Mouse (Mus musculus) c-Kit-negative CD71-positive TER-119-positive erythroid progenitor cells, embryonic 14.5 days (primary cell): ENCODE data around the gene Rcor3.

Experiments
- DNase-seq: peaks from one replicate; pipeline ENCODE4 v3.0.0-alpha.2; 2013; ENCODE audit warnings: low read depth, low spot score

Rcor3 gene

GRCm38 (mm10) chr1:192094451-192095170 is 43.3 kb downstream of the Rcor3 start:
- peak; percentile 46 for DNase-seq

DNA sequence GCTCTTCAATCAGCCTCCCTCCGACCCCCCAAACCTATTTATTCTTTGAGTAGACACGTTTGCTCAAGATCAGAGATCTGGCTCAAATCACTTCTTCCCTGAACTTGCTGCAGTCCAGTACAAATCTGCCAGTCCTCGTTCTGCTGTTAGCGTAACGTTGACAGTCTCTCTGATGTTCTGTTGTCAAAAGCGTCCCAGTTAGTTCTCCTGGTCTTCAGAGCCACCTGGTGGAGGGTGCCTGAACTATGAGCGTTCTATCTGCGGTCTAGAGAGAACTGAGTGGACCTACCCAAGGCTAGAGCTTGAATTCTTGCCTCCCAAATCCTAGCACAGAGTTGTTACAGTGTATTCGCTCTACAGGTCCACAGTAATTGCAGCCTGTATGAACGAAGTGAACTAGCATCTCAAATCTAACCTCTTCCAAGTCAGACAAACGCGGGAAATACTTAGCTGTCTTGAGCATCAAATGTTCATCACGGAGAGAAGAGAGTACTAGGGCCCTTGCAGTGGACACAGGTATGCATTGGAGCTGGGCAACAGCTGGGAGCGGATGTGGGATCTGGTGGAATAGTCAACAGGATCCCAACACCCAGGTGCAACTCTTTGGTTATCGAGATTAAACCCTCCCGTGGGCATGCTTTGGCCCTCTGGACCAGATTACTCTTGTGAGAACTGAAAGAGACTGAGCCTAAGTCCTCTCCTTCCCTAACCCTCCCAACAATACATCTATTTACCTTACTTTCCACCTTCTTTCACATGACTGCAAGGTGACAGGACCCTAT is 44.8 kb downstream of the Rcor3 start:
- DNase-seq: peak; percentile 70

GRCm38 (mm10) chr1:192091806-192092772 is 45.8 kb downstream of the Rcor3 start, which contains the start of gene Traf5:
Gene Traf5 (minus strand): TSS chr1:192092559.
- peak; percentile 92 for DNase-seq

DNA sequence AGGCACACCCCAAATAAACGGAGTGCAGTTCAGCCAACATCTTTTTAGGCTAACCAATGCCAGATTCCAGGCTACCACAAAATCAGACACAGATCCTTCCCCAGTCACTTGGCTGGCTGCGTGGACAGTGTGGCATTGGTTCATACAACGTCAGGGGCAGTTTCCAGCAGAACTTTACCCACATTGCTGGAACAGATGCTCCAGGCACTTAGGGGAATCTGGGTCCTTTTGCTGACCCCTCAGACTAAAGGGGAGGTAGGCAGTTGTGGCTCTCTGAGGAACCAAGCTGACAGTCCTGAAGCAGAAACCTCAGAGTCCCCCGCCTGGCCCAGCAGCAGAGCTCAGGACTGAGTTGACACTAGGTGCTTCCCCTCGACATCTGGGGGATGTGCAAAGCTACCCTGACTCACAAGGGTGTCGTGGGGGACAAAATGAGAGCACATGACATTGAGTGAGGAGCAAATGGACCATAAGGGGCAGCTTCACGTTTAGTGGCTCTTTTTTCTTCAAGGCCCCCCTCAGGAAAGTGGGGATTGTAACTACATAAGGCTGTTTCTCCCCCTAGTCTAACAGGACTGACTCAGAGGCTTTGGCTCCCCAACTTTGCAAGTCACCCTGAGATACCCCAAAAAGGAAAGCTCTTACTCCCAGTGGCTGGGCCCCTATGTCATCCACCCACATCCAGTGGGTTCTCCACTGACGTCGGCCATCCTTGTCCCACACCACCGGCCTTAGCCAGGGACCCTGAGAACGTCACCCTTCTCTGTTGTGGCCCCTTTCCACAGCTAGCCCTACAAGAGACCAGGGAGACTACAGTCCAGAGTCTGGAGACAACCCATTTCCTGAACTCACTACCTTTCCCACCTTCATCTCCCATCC is 46.9 kb downstream of the Rcor3 start:
- DNase-seq: no peak

DNA sequence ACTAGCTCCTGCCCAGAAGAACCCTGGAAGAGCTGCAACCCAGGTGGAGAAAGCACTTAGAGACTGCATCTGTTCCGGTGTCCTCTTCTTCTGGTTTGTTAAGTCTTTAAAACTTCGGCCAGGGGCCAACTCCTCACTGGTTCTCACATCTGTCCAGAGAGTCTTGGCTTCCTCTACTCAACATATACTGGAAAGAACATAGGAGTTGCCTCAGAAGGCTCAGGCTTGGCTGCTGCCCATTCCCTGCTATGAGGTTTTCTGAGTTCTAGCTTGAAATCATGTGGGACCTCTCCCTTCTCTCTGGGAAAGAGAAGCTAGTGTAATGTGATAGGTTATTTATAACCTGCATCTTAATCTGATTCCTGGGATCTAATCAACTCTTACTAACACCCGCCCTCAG is 47.6 kb downstream of the Rcor3 start:
- DNase-seq: no peak

- no peak for DNase-seq
These were observed 48.4 kb downstream of the Rcor3 start for GRCm38 (mm10) chr1:192089208-192090166.

GRCm38 (mm10) chr1:192088011-192088410 is 49.9 kb downstream of the Rcor3 start:
- DNase-seq: no peak

DNA sequence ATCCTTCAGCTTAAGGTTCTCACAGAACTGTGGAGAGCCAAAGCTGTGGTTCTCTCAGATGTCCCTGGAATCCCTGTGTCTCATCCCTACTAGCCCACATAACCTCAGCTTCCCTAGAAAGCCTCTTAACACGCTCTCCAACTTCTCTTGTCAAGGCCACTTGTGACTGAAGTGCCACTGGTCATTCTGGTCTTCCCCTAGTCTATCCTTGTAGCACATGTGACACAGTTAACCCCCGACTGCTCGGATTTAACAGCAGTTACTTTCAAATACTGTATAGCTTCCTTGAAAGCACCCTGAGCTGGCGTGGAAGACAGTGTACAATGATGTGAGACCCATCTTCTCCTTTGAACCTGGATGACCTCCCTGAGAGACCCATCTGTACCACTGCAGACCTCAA is 50.8 kb downstream of the Rcor3 start:
- no peak for DNase-seq

GRCm38 (mm10) chr1:192086279-192087037 is 51.4 kb downstream of the Rcor3 start:
- DNase-seq: no peak

DNA sequence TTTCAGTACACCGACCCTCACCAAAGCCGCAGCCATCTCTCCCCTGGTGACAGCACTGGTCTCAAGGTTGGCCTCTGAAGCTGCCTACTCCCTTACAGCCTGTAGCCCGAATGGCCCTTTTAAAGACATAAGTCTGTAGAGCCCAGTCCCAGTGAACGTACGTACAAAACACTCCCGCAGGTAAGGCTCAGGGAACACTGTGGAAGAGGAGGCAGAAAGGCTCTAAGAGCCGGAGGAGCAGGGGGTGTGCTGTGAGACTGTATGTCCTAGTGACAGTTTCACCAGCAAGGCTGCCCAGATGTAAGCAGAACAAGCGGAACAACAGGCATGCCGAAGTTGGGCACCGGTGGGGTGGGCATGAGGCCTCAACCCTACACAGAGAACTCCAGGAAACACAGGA is 52.6 kb downstream of the Rcor3 start:
- DNase-seq: no peak

DNA sequence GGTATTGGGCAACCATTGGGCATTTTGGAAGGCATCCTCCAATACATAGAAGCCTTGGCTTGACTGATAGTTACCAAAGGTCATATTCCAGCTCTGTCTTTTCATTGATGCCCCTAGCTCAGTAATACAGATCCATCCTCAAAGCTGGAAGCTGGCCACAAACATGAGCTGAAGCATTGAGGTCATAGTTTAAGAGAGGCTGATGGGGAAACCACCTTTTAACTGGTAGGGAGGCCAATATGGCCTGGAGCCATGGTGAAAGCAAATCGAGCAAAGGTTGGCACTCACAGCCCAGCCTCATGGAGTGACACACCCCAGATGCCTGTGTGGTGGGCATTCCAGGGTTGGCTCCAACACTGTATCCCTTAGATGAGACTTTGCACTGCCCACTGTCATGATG is 55.2 kb downstream of the Rcor3 start:
- no peak for DNase-seq

- no peak for DNase-seq
These were observed 56.7 kb downstream of the Rcor3 start for GRCm38 (mm10) chr1:192081129-192081528.

DNA sequence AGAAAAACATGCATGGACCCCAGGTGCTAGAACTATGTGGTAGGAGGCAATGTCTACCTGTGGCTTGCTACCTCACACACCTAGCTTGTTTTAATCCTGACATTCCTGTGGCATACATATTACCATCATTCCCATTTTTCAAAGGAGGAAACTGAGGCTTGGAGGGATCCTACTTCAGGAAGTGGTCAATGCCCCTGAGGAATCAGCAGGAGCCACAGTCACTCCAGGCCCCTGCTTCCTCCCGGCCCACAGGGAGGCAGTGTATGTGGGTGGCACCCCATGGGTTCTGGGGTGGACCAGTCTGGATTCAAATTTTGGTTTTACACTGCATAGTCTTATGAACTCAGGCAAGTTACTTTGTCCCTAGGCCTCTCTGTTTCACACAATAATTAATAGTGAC is 58.7 kb downstream of the Rcor3 start:
- no peak for DNase-seq

DNA sequence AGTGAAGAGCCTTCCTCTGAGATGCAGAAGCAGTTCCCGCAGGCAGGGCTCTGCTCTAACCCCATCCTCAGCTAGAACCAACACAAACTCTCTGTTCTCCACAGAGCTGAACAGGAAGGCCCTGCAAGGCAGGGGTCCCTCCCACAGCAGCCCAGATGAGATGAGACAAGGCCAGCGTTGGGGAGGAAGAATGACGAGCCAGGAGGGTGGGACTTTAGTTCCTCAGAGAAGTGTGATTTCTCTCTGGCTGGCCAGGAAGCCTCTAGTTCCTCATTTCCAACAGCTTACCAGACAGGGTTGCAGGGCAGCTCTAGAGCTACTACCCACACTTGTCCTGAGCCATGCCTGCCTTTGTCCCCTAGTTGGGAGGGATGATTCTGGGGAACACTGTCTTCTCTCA is 59.5 kb downstream of the Rcor3 start:
- no peak for DNase-seq

GRCm38 (mm10) chr1:192076796-192077535 is 60.9 kb downstream of the Rcor3 start:
- DNase-seq: no peak

DNA sequence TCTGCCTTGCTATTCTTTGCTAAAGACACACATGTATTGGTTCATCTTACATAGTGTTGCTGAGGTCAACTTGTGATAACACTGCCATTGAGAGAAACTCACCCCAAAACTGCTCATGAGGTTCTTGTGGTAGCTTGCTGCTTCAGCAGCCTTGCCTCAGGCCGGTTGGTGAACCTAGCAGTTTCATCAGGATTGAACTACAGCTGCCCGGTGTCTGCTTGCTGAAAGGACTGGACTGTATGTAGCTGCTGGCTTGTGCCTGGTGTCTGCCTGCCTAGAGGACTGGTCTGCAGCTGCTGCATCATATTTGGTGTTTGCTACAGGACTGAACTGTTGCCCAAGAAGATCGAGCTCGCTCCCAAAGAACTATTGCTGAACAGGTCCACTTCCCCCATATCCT is 61.8 kb downstream of the Rcor3 start:
- DNase-seq: no peak

- DNase-seq: no peak
These were observed 63.0 kb downstream of the Rcor3 start for GRCm38 (mm10) chr1:192074824-192075223.

DNA sequence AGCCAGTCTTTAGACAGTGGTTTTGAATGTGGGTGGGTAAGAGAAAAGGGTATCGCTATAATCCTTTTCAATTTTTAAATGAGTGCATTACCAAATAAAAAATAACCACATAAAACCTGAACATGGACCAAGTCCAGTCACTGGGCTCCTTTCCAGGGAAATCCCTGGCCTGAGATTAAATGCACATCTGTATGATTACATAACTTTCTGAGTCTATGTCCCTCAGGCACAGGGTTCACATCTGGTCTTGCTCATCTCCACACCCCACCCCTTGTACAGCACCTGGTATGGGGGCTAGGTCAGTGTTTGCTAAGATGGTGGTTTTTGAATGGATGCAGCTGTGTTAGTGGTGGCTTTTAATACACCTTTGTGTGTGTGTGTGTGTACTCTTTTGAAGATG is 65.4 kb downstream of the Rcor3 start:
- DNase-seq: no peak
